Mouse (Mus musculus) T-helper 17 cell (primary cell): ENCODE data around the gene Zfp385b.

Experiments
- in situ Hi-C, 2 experiments: fragments of 300-600 bp; cut with MboI, MseI; formaldehyde crosslinking; loops; 1 replicate in 1 of 2; 2 replicates in 1 of 2; pipeline ENCODE4 v1.15.1; 2025; ENCODE audit warnings: high pct_unique_total_duplicates in 2 of 2

The Zfp385b gene

DNA sequence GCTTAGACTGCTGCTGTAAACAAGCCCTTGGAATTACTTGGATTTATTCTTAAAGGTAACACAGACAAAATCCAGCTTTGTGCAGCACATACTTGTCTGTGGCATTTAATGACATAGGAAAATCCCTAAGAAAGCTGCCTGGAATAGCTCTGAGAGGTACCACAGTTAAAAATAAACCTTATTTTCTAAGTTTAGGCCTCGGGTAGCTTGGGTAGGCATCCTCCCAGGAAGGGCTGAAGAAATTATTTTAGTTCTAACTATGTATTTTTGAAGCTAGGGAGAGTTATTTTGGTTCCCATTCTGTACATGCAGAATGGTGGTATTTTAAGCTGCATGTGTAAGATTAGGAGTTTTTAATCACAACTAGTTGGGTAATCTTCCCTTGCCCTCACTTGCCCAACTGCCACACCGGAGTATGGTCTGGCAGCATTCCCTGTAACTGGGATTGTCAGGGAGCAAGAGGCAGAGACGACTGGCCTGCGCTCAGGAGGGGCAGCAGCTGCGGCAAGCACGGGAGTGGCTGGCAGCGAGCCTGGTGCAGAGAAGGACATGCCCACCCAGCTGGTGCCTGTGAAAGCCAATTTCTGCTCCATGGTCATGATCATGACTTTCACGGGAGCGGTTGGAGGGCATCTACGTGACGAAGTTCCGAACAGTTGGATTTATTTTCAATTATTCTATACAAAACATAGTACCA is 230.1 kb downstream of the Zfp385b start:
- in situ Hi-C loops: no loop called here

- in situ Hi-C loops: no loop called here
These were observed 232.1 kb downstream of the Zfp385b start for GRCm38 (mm10) chr2:77587387-77587786.

- in situ Hi-C loops: no loop called here
These were observed 232.7 kb downstream of the Zfp385b start for GRCm38 (mm10) chr2:77586581-77587360.

DNA sequence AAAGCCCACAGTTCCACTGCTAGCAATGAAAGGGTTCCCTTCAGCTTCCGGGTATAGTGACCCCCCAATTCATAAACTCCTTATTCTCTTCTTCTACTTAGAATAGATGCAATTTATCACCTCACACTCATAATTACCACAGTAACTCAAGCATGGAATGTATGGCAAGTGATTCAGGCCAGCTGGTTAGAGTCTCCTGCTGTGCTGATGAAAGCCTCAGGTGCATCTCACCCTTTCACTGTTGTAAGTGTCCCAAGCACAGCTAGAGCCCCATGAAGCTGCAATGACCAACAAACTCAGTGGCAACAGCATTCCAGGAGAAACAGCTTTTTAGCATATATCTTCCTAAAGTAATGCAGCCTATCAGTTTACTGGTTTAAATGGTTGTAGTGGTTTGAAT is 235.9 kb downstream of the Zfp385b start:
- in situ Hi-C loops: no loop called here

- in situ Hi-C loops: no loop called here
These were observed 242.9 kb downstream of the Zfp385b start for GRCm38 (mm10) chr2:77576571-77576970.

GRCm38 (mm10) chr2:77567528-77568435 is 251.7 kb downstream of the Zfp385b start:
- in situ Hi-C loops: loop anchor here in 1 of 2 experiments (25.0 kb wide), 1 partner anchor 420 kb away; no protein-coding TSS in a partner anchor

GRCm38 (mm10) chr2:77563706-77564105 is 255.7 kb downstream of the Zfp385b start:
- in situ Hi-C loops: loop anchor here in 1 of 2 experiments (25.0 kb wide), 1 partner anchor 424 kb away; no protein-coding TSS in a partner anchor

DNA sequence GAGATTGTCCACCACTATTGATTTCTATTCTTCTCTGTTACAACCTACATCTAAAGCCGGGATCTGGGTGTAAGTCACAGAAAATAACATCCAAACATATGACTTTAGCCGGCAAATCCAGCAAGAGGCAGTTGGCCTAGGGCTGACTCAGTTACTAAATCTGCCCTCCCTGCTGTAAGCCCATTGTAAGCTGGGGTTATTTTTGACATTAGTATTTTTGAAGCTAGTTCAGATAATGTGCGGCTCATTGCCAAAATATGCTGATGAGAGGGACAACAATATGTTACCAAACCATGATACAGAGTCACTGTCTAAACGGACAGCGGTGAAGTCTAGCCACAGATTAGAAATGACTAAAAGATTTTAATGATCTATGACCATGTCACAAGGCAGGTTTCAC is 257.5 kb downstream of the Zfp385b start:
- in situ Hi-C loops: loop anchor here in 1 of 2 experiments (25.0 kb wide), 1 partner anchor 425 kb away; no protein-coding TSS in a partner anchor

DNA sequence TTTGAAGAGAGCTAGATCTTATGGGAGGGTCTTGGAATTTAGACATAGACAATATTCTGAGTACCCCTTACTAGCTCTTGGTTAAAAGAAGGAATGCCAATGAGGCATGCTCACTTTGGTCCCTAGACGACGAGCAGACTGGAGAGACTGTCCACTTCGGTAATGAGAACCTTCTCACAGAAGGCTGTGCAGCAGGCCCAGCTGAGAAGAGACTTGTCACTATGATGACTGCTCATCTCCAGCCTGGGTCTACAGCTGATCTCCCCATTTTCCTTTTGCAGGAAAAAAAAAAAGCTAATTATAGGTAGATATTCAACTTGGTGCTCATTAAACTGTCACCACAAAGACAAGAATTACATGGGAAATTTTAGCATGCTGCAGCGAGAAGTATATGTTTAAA is 262.5 kb downstream of the Zfp385b start:
- in situ Hi-C loops: loop anchor here in 1 of 2 experiments (25.0 kb wide), 1 partner anchor 430 kb away; no protein-coding TSS in a partner anchor

GRCm38 (mm10) chr2:77555980-77556379 is 263.5 kb downstream of the Zfp385b start:
- in situ Hi-C loops: loop anchor here in 1 of 2 experiments (25.0 kb wide), 1 partner anchor 431 kb away; no protein-coding TSS in a partner anchor

DNA sequence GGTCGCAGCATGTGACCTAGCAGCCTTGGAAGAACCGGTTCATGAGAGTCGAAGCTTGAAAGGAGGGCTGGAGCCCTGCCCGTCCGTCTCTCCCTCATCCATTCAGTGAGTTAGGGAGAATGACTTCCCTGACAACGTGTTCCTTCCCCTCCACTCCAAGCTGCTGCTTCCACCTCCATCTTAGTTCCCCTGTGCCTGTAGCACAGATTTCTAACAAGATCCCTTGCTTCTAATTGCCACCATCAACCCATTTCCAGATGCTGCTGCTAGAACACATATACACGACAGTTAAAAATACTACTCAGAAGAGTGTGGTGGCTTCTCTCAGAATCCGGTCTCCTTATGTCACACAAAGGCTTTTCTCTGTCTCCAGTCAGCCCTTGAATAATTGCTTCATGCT is 266.8 kb downstream of the Zfp385b start:
- in situ Hi-C loops: loop anchor here in 1 of 2 experiments (25.0 kb wide), 1 partner anchor 435 kb away; no protein-coding TSS in a partner anchor

GRCm38 (mm10) chr2:77543388-77543787 is 276.1 kb downstream of the Zfp385b start:
- in situ Hi-C loops: no loop called here

DNA sequence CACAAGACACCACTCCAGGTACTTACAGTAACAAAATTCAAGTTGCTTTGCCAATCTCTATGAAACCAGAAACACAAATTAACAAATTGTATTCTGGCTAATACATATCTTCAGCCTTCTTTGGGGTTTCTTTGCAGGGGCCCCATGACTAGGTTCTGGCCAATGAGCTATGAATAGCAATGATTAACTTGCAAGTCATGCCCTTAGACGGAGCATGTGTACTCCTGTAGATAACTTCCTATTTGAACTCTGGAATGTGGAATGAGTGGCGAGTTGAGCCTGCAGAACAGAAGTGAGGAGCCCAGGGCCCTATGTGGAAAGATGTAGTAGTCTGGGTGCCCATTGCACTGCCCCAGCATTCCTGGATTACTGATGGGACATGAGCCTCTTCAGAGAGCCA is 276.8 kb downstream of the Zfp385b start:
- in situ Hi-C loops: no loop called here

- in situ Hi-C loops: no loop called here
These were observed 277.8 kb downstream of the Zfp385b start for GRCm38 (mm10) chr2:77541681-77542080.

DNA sequence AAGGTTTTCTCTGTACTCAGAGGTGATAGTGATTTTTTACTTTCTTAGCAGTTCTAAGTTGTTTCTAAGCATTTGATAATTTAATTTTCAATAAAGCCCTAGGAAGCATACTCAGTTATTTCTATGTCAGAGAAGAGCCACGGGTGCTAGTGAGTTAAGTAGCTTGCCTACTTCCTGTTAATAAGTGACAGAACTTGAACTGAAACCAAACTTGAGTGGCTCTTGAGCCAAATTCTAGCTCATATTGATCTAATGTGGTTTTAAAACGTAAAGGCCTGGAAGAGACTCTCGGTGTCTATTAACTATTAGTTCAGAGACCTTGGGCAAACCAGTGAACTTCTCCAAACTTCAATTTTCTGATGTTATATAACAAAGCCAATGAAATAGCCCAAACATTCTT is 278.6 kb downstream of the Zfp385b start:
- in situ Hi-C loops: no loop called here

GRCm38 (mm10) chr2:77536556-77536955 is 282.9 kb downstream of the Zfp385b start:
- in situ Hi-C loops: no loop called here

DNA sequence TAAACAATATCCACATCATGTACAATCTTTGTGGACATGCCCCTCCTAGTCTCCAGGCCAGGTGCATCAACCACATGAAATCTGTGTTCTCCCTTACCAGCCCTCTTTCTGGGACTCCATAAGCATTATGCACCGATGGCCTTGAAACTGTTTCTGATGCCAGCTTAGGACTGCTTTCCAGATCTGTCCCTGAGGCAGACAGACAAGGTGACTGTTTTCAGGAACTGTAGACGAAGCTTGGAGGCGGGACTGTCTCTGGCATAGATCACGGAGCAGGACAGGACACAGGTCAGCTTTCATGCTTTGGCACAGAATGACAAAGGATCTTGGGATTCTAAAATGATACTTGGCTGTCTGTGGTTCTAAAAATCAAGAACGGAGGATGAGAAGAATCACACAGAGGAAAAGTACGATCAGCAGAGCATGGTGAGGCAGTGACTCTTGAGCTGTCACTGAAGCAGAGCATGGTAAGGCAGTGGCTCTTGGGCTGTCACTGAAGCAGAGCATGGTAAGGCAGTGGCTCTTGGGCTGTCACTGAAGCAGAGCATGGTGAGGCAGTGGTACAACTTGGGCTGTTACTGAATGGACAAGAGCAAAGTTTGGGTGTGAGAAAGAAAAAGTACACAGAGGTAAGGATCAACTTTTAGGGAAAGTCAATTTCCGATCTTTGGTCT is 291.2 kb downstream of the Zfp385b start:
- in situ Hi-C loops: loop anchor here in 1 of 2 experiments (5.0 kb wide), 1 partner anchor 416 kb away; no protein-coding TSS in a partner anchor

DNA sequence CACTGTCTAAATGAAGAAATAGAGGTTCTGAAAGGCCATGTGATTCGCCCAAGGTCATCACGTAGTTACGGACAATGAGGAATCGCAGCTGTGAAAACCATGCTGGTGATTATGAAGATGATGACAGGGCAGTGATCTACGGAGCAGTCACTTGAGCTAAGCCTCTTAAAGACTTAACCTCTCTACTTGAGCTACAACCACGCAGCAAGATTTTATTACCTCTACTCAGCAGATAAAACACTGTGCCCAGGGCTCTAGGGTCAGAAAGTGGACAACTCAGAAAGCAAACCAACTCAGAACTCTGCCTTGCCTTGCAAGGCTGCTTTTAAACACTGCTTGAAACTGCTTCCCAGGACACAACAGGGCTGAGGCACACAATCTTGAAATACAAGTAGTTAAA is 291.8 kb downstream of the Zfp385b start:
- in situ Hi-C loops: loop anchor here in 1 of 2 experiments (5.0 kb wide), 1 partner anchor 415 kb away; no protein-coding TSS in a partner anchor

GRCm38 (mm10) chr2:77526803-77527202 is 292.6 kb downstream of the Zfp385b start:
- in situ Hi-C loops: loop anchor here in 1 of 2 experiments (5.0 kb wide), 1 partner anchor 415 kb away; no protein-coding TSS in a partner anchor

DNA sequence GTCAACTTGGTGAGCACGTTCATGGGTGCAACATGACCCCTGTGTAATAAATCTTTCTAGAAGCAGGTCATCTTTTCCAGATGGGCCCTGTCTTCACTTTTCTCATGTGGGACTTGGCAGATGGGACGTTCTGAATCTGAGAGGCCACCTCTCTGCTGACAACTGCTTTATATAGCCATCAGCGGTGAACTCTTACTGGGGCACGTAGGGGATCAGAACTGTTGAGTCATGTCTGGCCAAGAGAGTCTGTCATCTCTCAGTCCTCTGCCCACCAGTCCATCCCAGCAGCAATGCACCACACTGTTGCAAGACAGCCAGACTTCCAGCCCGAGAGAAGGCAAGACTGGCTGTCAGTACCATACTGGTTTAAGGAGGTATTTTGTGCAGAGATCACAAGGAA is 293.1 kb downstream of the Zfp385b start:
- in situ Hi-C loops: loop anchor here in 1 of 2 experiments (5.0 kb wide), 1 partner anchor 414 kb away; no protein-coding TSS in a partner anchor
